In the genomic region with DNA sequence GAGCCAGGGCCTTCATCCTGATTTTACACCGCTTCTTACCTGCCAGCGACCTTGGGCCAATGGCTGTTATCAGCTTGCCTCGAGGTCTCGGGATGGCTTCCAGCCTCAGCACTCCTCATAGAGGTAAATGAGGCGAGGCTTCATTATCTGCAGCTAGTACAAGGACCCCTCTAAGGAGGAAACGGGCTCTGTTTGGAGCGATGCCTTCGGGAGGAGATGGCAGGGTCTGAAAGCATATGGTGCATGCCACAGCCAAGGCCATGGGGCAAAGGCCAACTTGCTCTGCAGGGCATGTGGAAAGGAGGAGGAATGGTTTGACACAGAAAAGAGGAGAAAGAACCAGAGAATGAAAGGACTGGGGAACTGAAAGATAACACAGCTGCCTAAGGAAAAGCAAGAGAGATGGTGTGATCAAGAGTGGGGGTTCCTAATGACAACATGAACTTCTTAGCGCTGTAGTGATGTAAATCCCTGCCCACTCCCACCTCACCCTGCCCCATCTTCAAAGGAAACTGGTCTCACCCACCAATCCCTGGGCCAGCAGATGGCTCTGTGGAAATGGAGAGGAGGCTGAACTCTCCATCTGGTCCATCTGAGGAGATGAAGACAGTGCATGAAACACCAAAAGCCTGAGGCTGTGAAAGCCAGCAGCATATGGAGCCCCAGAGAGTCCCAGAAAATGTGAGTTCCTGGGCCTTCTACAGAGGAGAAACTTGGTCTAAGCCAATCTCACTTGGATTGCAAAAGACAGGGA, we compare ENCODE assay signal across 13 mouse cellular contexts.
DNase-seq lines count a peak whose midpoint lies in the region; ATAC-seq lines count a peak whose summit lies in the region.
"Had no signal": no experiment of that assay in that cellular context is flagged by ENCODE, and none has a peak within 500 bp of the region (broad histone marks: within the 10 kb centered on the region; RNA-seq: fewer than 3 reads in every experiment).

No protein-coding gene starts in this region.

- intact Hi-C loops in left cerebral cortex, postnatal 36 days (cut with DNase I): no loop called here
- intact Hi-C loops in heart, postnatal 14 days (cut with DNase I): no loop called here

- ATAC-seq in monocyte, adult 5-6 weeks (replicated peaks; ENCODE audit: insufficient number of reproducible peaks, low FRiP score, low TSS enrichment, poor library complexity, severe bottlenecking): no peak
- ATAC-seq: forebrain, embryonic 15.5 days; intestine, embryonic 15.5 days had no signal

- DNase-seq in left cerebral cortex, adult 9 months (ENCODE audit: low spot score in 2 of 2): peak; percentile 38 to 60
- DNase-seq in left cerebral cortex, adult 11 months (ENCODE audit: low spot score): no peak
- peak; percentile 72 for DNase-seq in cerebellum, adult 11 months
- peak; percentile 90 to 95 for DNase-seq in cerebellum, postnatal 10 days
- DNase-seq in left cerebral cortex, postnatal 36 days (ENCODE audit: low spot score in 2 of 2): peak; percentile 53 to 63
- DNase-seq in heart, postnatal 14 days: no peak
- DNase-seq in lung, postnatal 4 days: no peak
- DNase-seq: kidney, postnatal 14 days; liver, embryonic 13.5 days; lung, postnatal 14 days had no signal

Comparison
In these comparisons a context has a peak if more than half of its experiments do, and no peak if none do; other contexts are left out.
1. DNase-seq: peak in left cerebral cortex, adult 9 months (2 of 2), cerebellum, adult 11 months (single experiment), cerebellum, postnatal 10 days (2 of 2) and left cerebral cortex, postnatal 36 days (2 of 2); none in left cerebral cortex, adult 11 months (single experiment), heart, postnatal 14 days (0 of 2) and lung, postnatal 4 days (0 of 2).